Mouse (Mus musculus) C2C12 (cell line): ENCODE results near the gene Pard3b. TPM values are rescaled to one million over a fixed set of nuclear protein-coding genes. Genes with fewer than 3 reads are reported as not detected.
A peak's percentile ranks its signal among the peaks of the same experiment; 100 is the strongest.

Source experiments
- H3K27me3 ChIP-seq: one replicate; pipeline ENCODE4 v1.6.1; 2011; ENCODE audit not compliant: control insufficient read depth, insufficient read depth, insufficient read length
- H3K36me3 ChIP-seq: one replicate; pipeline ENCODE4 v1.6.1; 2011; ENCODE audit not compliant: control insufficient read depth, insufficient read depth
- H3K4me3 ChIP-seq: one replicate; pipeline ENCODE4 v1.5.1; 2011; ENCODE audit warnings: mild to moderate bottlenecking, control low read depth; ENCODE audit not compliant: poor library complexity, insufficient read depth, severe bottlenecking
- H3K79me2 ChIP-seq: one replicate; pipeline ENCODE4 v1.6.1; 2011; ENCODE audit not compliant: control insufficient read depth, insufficient read depth
- H3K79me3 ChIP-seq: one replicate; pipeline ENCODE4 v1.6.1; 2011; ENCODE audit warnings: low read depth, control low read depth
- H3ac ChIP-seq: one replicate; pipeline ENCODE3; 2011; ENCODE audit warnings: low read depth; ENCODE audit not compliant: control insufficient read depth, insufficient read length
- CEBPB ChIP-seq: IDR thresholded peaks from one replicate; pipeline ENCODE4 v1.6.1; 2011; ENCODE audit warnings: low read depth, mild to moderate bottlenecking, control low read depth, moderate library complexity
- CTCF ChIP-seq: IDR thresholded peaks from one replicate; pipeline ENCODE4 v1.5.1; 2011; ENCODE audit not compliant: control insufficient read depth, insufficient read depth, insufficient read length
- FOSL1 ChIP-seq: IDR thresholded peaks from one replicate; pipeline ENCODE4 v1.8.0; 2011; ENCODE audit warnings: mild to moderate bottlenecking, low read length; ENCODE audit not compliant: poor library complexity, insufficient read depth, severe bottlenecking
- MAX ChIP-seq: IDR thresholded peaks from one replicate; pipeline ENCODE4 v1.6.1; 2011; ENCODE audit warnings: mild to moderate bottlenecking, control low read depth
- MYOD1 ChIP-seq: IDR thresholded peaks from one replicate; pipeline ENCODE4 v1.6.1; 2011; ENCODE audit warnings: low read depth; ENCODE audit not compliant: control insufficient read depth, insufficient read length
- MYOG ChIP-seq: IDR thresholded peaks from one replicate; pipeline ENCODE4 v1.6.1; 2011; ENCODE audit not compliant: control insufficient read depth, insufficient read length; ENCODE audit errors: extremely low read depth
- USF1 ChIP-seq: IDR thresholded peaks from one replicate; pipeline ENCODE4 v1.6.1; 2011; ENCODE audit warnings: low read depth, mild to moderate bottlenecking, control low read depth, moderate library complexity
- polyA plus RNA-seq: library from polyadenylated mRNA; unstranded; fragments of >200 nt; fragmentation: generic; extraction: Trizol; gene quantifications from one replicate; pipeline ENCODE4 v1.2.1, GENCODE M21; 2012; ENCODE audit warnings: missing spikeins

Pard3b gene
- polyA plus RNA-seq, 1 experiment: 0.20 TPM

- no peaks in the 10 kb centered on the region for H3K36me3 ChIP-seq
- H3K27me3 ChIP-seq: no peaks in the 10 kb centered on the region
- no peak overlapping the region for H3ac ChIP-seq
- H3K79me2 ChIP-seq: no peaks in the 10 kb centered on the region
- no peak for TF ChIP-seq MAX
- H3K79me3 ChIP-seq: no peaks in the 10 kb centered on the region
- no peak overlapping the region for H3K4me3 ChIP-seq
These were observed 810.7 kb downstream of the Pard3b start for GRCm38 (mm10) chr1:62449193-62449875.

GRCm38 (mm10) chr1:62465536-62465935 is 826.9 kb downstream of the Pard3b start:
- no peak overlapping the region for H3K4me3 ChIP-seq
- H3K27me3 ChIP-seq: peaks cover 3% of the 10 kb centered on the region
- H3K79me2 ChIP-seq: no peaks in the 10 kb centered on the region
- no peak overlapping the region for H3ac ChIP-seq
- no peaks in the 10 kb centered on the region for H3K36me3 ChIP-seq
- H3K79me3 ChIP-seq: no peaks in the 10 kb centered on the region
- no peak for TF ChIP-seq CTCF
- TF ChIP-seq MYOD1: no peak
- no peak for TF ChIP-seq MAX
- no peak for TF ChIP-seq FOSL1
- TF ChIP-seq USF1: no peak
- no peak for TF ChIP-seq CEBPB
- no peak for TF ChIP-seq MYOG

- Histone ChIP-seq H3ac (no peak overlapping the region), H3K79me2 (no peaks in the 10 kb centered on the region), H3K27me3 (peaks cover 3% of the 10 kb centered on the region), H3K79me3 (no peaks in the 10 kb centered on the region), H3K36me3 (no peaks in the 10 kb centered on the region), H3K4me3 (no peak overlapping the region)
- no peak for TF ChIP-seq MYOD1
- TF ChIP-seq CEBPB: no peak
- TF ChIP-seq MAX: no peak
- no peak for TF ChIP-seq CTCF
- peak; percentile 28 for TF ChIP-seq USF1
- TF ChIP-seq FOSL1: peak; percentile 25
- no peak for TF ChIP-seq MYOG
These were observed 827.9 kb downstream of the Pard3b start for GRCm38 (mm10) chr1:62466544-62466943.

- Histone ChIP-seq H3K79me2 (no peaks in the 10 kb centered on the region), H3ac (no peak overlapping the region), H3K4me3 (no peak overlapping the region), H3K79me3 (no peaks in the 10 kb centered on the region), H3K27me3 (no peaks in the 10 kb centered on the region), H3K36me3 (no peaks in the 10 kb centered on the region)
- no peak for TF ChIP-seq MYOG
- no peak for TF ChIP-seq CEBPB
- TF ChIP-seq MYOD1: no peak
- no peak for TF ChIP-seq MAX
- TF ChIP-seq CTCF: no peak
- no peak for TF ChIP-seq FOSL1
- TF ChIP-seq USF1: no peak
These were observed 844.4 kb downstream of the Pard3b start for GRCm38 (mm10) chr1:62483059-62483458.

GRCm38 (mm10) chr1:62488871-62489270 is 850.2 kb downstream of the Pard3b start:
- Histone ChIP-seq H3K4me3 (no peak overlapping the region), H3ac (no peak overlapping the region), H3K36me3 (no peaks in the 10 kb centered on the region), H3K27me3 (no peaks in the 10 kb centered on the region), H3K79me3 (no peaks in the 10 kb centered on the region), H3K79me2 (no peaks in the 10 kb centered on the region)
- TF ChIP-seq MYOG: no peak
- TF ChIP-seq CTCF: no peak
- no peak for TF ChIP-seq CEBPB
- TF ChIP-seq MYOD1: no peak
- no peak for TF ChIP-seq USF1
- no peak for TF ChIP-seq MAX

- H3K4me3 ChIP-seq: no peak overlapping the region
- H3K79me3 ChIP-seq: no peaks in the 10 kb centered on the region
- TF ChIP-seq CTCF (no peak), MAX (no peak), MYOG (no peak), CEBPB (no peak)
- no peaks in the 10 kb centered on the region for H3K79me2 ChIP-seq
- no peaks in the 10 kb centered on the region for H3K27me3 ChIP-seq
- H3K36me3 ChIP-seq: no peaks in the 10 kb centered on the region
- H3ac ChIP-seq: no peak overlapping the region
These were observed 860.5 kb downstream of the Pard3b start for GRCm38 (mm10) chr1:62499146-62499545.
